Mouse (Mus musculus): Measurements from ENCODE around the gene Jmjd4. TPM values are rescaled to one million over a fixed set of nuclear protein-coding genes. Genes with fewer than 3 reads are reported as not detected.

The Jmjd4 gene
- polyA plus RNA-seq, 1 experiment from 2014 or later: 16.6 TPM

Other genes starting within 250 kb of the Jmjd4 start
- 87.7 and 108 TPM in 2 replicates for gene Mrpl55, start 247.6 kb upstream of the Jmjd4 start, polyA plus RNA-seq (2014; fragmentation: Nextera tagmentation; extraction: Ambion mirVana)
- gene 2310033P09Rik, start 241.7 kb upstream of the Jmjd4 start, polyA plus RNA-seq (2014; fragmentation: Nextera tagmentation; extraction: Ambion mirVana): 23.7 and 26.7 TPM in 2 replicates
- 594 and 613 TPM in 2 replicates for gene Arf1, start 221.8 kb upstream of the Jmjd4 start, polyA plus RNA-seq (2014; fragmentation: Nextera tagmentation; extraction: Ambion mirVana)
- gene Wnt3a, start 159.3 kb upstream of the Jmjd4 start, polyA plus RNA-seq (2014; fragmentation: Nextera tagmentation; extraction: Ambion mirVana): 0.43 and 0.46 TPM in 2 replicates
- gene Wnt9a, start 143.1 kb upstream of the Jmjd4 start, polyA plus RNA-seq (2014; fragmentation: Nextera tagmentation; extraction: Ambion mirVana): 1.6 and 1.7 TPM in 2 replicates
- gene Prss38, start 74.4 kb upstream of the Jmjd4 start, polyA plus RNA-seq (2014; fragmentation: Nextera tagmentation; extraction: Ambion mirVana): 0.17 TPM in 1 of 2 replicates, not detected in the other
- 525 and 579 TPM in 2 replicates for gene Snap47, start 1.1 kb downstream of the Jmjd4 start, polyA plus RNA-seq (2014; fragmentation: Nextera tagmentation; extraction: Ambion mirVana)
- 16.8 and 18.3 TPM in 2 replicates for gene Zfp867, start 22.4 kb downstream of the Jmjd4 start, polyA plus RNA-seq (2014; fragmentation: Nextera tagmentation; extraction: Ambion mirVana)
- 15.5 and 16.1 TPM in 2 replicates for gene Zkscan17, start 76.7 kb downstream of the Jmjd4 start, polyA plus RNA-seq (2014; fragmentation: Nextera tagmentation; extraction: Ambion mirVana)
- 0.35 TPM in 1 of 2 replicates, not detected in the other for gene Nlrp3, start 91.5 kb downstream of the Jmjd4 start, polyA plus RNA-seq (2014; fragmentation: Nextera tagmentation; extraction: Ambion mirVana)
- not detected in 2 replicates for gene Olfr222, start 126.2 kb downstream of the Jmjd4 start, polyA plus RNA-seq (2014; fragmentation: Nextera tagmentation; extraction: Ambion mirVana)
- not detected in 2 replicates for gene Olfr223, start 143.2 kb downstream of the Jmjd4 start, polyA plus RNA-seq (2014; fragmentation: Nextera tagmentation; extraction: Ambion mirVana)
- gene Mprip, start 211.3 kb downstream of the Jmjd4 start, polyA plus RNA-seq (2014; fragmentation: Nextera tagmentation; extraction: Ambion mirVana): 62.6 and 68.7 TPM in 2 replicates

Measured in midbrain, embryonic 14.5 days (tissue).